Mouse (Mus musculus): ENCODE data around the gene Spire2. TPM values are rescaled to one million over a fixed set of nuclear protein-coding genes. Genes with fewer than 3 reads are reported as not detected.

Gene Spire2
- polyA plus RNA-seq, 1 experiment from 2014 or later: 0.95 TPM

DNA sequence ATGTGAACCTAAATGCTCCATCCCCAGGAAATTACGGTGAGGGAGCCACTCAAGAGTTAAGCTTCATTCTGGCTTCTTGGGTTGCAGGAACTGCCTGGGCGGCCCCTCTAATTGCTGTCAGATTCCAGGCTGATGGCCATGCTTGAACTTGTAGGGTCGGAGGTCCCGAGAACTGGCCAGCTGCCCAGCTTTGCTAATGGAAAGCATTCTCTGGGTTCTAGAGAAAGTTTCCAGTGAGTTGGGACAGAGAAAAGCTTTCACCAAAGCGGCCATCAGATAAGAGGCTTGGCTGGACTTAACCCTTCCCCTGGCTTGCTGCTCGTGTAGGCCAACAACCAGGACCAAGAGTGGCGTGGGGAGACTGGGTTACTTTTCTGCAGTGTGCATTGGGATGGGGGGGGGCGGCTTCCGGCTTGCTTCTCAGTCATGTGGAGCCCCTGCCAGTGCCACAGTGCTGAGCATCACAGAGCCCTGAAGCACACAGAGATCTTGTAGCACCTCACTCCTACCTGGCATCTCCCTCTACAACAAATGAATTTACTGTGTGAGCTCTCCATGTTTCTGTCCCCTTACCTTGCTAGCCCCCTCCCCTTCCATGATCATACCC, 15.8 kb downstream of the Spire2 start:
- Histone ChIP-seq H3K36me3 (ENCODE audit: control insufficient read depth, insufficient read depth, low read length) (no peaks in the 10 kb centered on the region), H3K9ac (ENCODE audit: low read length) (no peak overlapping the region), H3K27me3 (ENCODE audit: control insufficient read depth, insufficient read depth, low read length) (no peaks in the 10 kb centered on the region), H3K4me3 (ENCODE audit: low read depth, low read length) (no peak overlapping the region), H3K4me2 (ENCODE audit: low read depth, severe bottlenecking) (no peak overlapping the region), H3K27ac (replicated peaks; ENCODE audit: low read depth, low read length) (no peak overlapping the region), H3K9me3 (ENCODE audit: control insufficient read depth, low read length) (no peaks in the 10 kb centered on the region), H3K4me1 (ENCODE audit: control insufficient read depth, insufficient read depth, low read length) (no peaks in the 10 kb centered on the region; the same call in 1 of the 2 replicates)
- peak; percentile 30 for DNase-seq (ENCODE audit: low spot score)
- 41% methylated on average over 9 of the region's 9 CpGs for WGBS
- no peak for ATAC-seq (ENCODE audit: insufficient number of reproducible peaks, low FRiP score, low TSS enrichment, low read depth)

DNA sequence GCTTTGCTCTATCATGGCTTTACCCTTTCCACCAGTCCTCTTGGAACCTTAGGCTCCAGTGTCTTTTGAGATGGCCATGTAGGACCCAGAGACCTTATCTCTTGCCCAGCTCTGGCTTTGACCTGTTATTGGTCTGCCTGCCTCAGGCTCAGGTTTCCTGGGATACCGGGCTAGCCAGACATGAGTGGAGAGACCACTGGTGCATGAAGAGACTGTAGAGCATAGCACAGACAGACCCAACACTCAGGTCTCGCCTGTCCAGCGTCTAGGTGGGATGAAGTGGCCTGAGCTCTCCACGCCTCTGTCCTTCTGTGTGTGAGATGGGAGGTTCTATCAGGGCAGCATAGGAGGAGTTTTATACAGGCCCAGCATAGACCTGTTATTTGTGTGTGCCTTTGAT, 16.6 kb downstream of the Spire2 start:
- H3K27me3 ChIP-seq (ENCODE audit: control insufficient read depth, insufficient read depth, low read length): no peaks in the 10 kb centered on the region
- H3K4me2 ChIP-seq (ENCODE audit: low read depth, severe bottlenecking): no peak overlapping the region
- no peaks in the 10 kb centered on the region for H3K36me3 ChIP-seq (ENCODE audit: control insufficient read depth, insufficient read depth, low read length)
- no peak for ATAC-seq (ENCODE audit: insufficient number of reproducible peaks, low FRiP score, low TSS enrichment, low read depth)
- H3K9me3 ChIP-seq (ENCODE audit: control insufficient read depth, low read length): no peaks in the 10 kb centered on the region
- no peak overlapping the region for H3K4me3 ChIP-seq (ENCODE audit: low read depth, low read length)
- H3K4me1 ChIP-seq (ENCODE audit: control insufficient read depth, insufficient read depth, low read length): no peaks in the 10 kb centered on the region; the same call in 1 of the 2 replicates
- H3K9ac ChIP-seq (ENCODE audit: low read length): no peak overlapping the region
- no peak for DNase-seq (ENCODE audit: low spot score)
- H3K27ac ChIP-seq (replicated peaks; ENCODE audit: low read depth, low read length): no peak overlapping the region
- WGBS: 86% methylated on average over 4 of the region's 4 CpGs

DNA sequence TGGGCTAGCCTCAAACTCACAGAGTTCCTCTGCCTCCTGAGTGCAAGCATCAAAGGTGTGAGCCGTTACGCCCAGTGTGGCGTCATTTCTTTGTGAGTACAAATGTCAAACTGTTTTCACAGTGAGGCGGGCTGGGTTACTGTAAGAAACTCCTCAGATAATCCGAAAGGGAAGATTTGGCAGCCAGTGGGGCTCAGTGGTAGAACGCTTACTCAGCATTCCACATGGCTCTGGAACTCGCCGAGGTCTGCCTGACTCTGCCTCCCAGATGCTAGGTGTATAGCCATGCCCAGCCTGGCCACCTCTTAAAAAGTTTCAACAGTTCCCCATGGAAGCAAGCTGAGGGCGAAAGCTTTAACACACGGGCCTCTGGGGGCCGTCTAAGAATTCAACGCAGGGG, 19.6 kb downstream of the Spire2 start:
- ATAC-seq (ENCODE audit: insufficient number of reproducible peaks, low FRiP score, low TSS enrichment, low read depth) (no peak), DNase-seq (ENCODE audit: low spot score) (no peak)
- WGBS: 86% methylated on average over 12 of the region's 12 CpGs
- no peak overlapping the region for H3K9ac ChIP-seq (ENCODE audit: low read length)
- H3K4me3 ChIP-seq (ENCODE audit: low read depth, low read length): no peak overlapping the region
- no peak overlapping the region for H3K4me2 ChIP-seq (ENCODE audit: low read depth, severe bottlenecking)
- no peaks in the 10 kb centered on the region for H3K9me3 ChIP-seq (ENCODE audit: control insufficient read depth, low read length)
- no peaks in the 10 kb centered on the region for H3K27me3 ChIP-seq (ENCODE audit: control insufficient read depth, insufficient read depth, low read length)
- H3K27ac ChIP-seq (replicated peaks; ENCODE audit: low read depth, low read length): no peak overlapping the region
- H3K36me3 ChIP-seq (ENCODE audit: control insufficient read depth, insufficient read depth, low read length): no peaks in the 10 kb centered on the region
- no peaks in the 10 kb centered on the region; the same call in 1 of the 2 replicates for H3K4me1 ChIP-seq (ENCODE audit: control insufficient read depth, insufficient read depth, low read length)

DNA sequence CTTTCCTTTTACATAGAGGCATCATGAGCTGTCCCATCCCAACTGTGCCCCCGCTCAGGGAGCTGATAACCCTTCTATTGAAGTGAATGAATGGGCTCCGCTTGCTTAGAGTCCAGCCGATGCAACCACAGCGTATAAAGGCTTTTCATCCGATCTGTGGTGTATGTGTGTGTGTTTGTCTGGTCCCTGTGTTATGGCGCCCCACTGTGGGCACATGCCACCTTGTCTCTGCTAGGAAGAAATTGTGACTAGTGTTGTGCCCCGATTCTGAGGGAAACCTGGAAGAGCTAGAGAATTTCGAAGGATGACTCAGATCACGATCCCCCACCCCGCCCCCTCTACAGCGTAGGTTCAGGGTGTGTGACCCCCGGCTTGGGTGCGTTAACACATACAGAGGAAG, 20.3 kb downstream of the Spire2 start:
- Histone ChIP-seq H3K27me3 (ENCODE audit: control insufficient read depth, insufficient read depth, low read length) (no peaks in the 10 kb centered on the region), H3K4me3 (ENCODE audit: low read depth, low read length) (no peak overlapping the region), H3K36me3 (ENCODE audit: control insufficient read depth, insufficient read depth, low read length) (no peaks in the 10 kb centered on the region), H3K4me2 (ENCODE audit: low read depth, severe bottlenecking) (no peak overlapping the region), H3K9me3 (ENCODE audit: control insufficient read depth, low read length) (no peaks in the 10 kb centered on the region), H3K27ac (replicated peaks; ENCODE audit: low read depth, low read length) (no peak overlapping the region), H3K9ac (ENCODE audit: low read length) (no peak overlapping the region), H3K4me1 (ENCODE audit: control insufficient read depth, insufficient read depth, low read length) (no peaks in the 10 kb centered on the region; the same call in 1 of the 2 replicates)
- no peak for ATAC-seq (ENCODE audit: insufficient number of reproducible peaks, low FRiP score, low TSS enrichment, low read depth)
- WGBS: 66% methylated on average over 13 of the region's 13 CpGs
- peak; percentile 42 for DNase-seq (ENCODE audit: low spot score)

DNA sequence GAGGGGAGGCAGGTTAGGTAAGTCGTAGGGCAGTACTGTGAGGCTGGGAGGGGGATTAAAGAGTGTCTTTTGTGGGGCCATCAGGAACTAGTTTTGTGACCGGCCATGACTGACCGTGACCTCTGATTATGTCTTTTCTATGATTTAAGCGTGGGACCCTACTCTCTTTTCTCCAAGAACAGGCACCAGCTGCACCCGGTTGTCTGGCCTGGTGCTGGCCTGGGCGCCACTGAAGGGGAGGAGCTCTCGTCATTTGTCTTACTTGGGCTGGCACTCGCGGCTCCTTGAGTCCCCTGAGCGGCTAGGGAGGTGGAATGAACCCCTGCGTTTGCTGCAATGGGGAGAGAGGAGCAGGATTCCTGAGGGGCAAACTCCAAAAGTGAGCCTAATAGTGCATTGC, 20.7 kb downstream of the Spire2 start:
- no peak overlapping the region for H3K27ac ChIP-seq (replicated peaks; ENCODE audit: low read depth, low read length)
- H3K36me3 ChIP-seq (ENCODE audit: control insufficient read depth, insufficient read depth, low read length): no peaks in the 10 kb centered on the region
- H3K4me2 ChIP-seq (ENCODE audit: low read depth, severe bottlenecking): no peak overlapping the region
- H3K9me3 ChIP-seq (ENCODE audit: control insufficient read depth, low read length): no peaks in the 10 kb centered on the region
- H3K4me1 ChIP-seq (ENCODE audit: control insufficient read depth, insufficient read depth, low read length): no peaks in the 10 kb centered on the region; the same call in 1 of the 2 replicates
- 35% methylated on average over 11 of the region's 11 CpGs for WGBS
- H3K4me3 ChIP-seq (ENCODE audit: low read depth, low read length): no peak overlapping the region
- no peak for ATAC-seq (ENCODE audit: insufficient number of reproducible peaks, low FRiP score, low TSS enrichment, low read depth)
- no peaks in the 10 kb centered on the region for H3K27me3 ChIP-seq (ENCODE audit: control insufficient read depth, insufficient read depth, low read length)
- DNase-seq (ENCODE audit: low spot score): no peak
- H3K9ac ChIP-seq (ENCODE audit: low read length): no peak overlapping the region

DNA sequence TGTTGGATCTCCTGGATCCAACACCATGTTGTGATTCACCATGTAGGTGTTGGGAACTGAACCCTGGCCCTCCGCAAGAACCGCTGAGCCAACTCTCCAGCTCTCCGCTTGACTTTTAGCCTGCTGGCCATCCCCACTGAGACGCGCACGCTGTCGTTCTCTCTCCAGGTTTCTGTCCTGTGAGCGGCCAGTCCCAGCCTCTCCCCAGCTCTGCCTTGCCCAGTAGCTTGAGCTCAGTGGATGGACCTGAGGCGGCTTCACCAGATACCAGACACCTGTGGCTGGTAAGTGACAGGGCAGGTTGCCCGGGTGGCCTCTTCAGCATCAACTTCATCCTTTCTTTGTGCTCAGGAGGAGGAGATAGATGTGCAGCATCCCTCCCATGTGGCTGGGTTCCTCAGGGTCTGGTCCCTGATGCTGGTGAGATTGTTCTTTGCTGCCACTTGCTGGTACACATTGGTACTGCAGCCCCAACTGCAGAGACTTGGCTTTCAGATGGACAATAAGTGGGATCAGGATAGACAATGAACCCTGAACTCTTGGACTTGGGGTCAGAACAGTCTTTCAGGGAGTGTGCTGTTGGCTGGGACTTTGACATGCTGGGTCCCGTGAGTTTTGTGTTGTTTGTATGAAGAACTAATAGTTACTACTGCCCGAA, 28.7 kb downstream of the Spire2 start:
- H3K9me3 ChIP-seq (ENCODE audit: control insufficient read depth, low read length): no peaks in the 10 kb centered on the region
- H3K4me3 ChIP-seq (ENCODE audit: low read depth, low read length): no peak overlapping the region
- no peak overlapping the region for H3K4me2 ChIP-seq (ENCODE audit: low read depth, severe bottlenecking)
- ATAC-seq (ENCODE audit: insufficient number of reproducible peaks, low FRiP score, low TSS enrichment, low read depth) (0 out of 2 replicates have a peak, but pooled peaks have one; percentile 21), DNase-seq (ENCODE audit: low spot score) (peak; percentile 90)
- no peak overlapping the region for H3K9ac ChIP-seq (ENCODE audit: low read length)
- H3K27me3 ChIP-seq (ENCODE audit: control insufficient read depth, insufficient read depth, low read length): no peaks in the 10 kb centered on the region
- WGBS: 60% methylated on average over 12 of the region's 12 CpGs
- no peaks in the 10 kb centered on the region for H3K4me1 ChIP-seq (ENCODE audit: control insufficient read depth, insufficient read depth, low read length)
- H3K36me3 ChIP-seq (ENCODE audit: control insufficient read depth, insufficient read depth, low read length): no peaks in the 10 kb centered on the region
- H3K27ac ChIP-seq (replicated peaks; ENCODE audit: low read depth, low read length): no peak overlapping the region

DNA sequence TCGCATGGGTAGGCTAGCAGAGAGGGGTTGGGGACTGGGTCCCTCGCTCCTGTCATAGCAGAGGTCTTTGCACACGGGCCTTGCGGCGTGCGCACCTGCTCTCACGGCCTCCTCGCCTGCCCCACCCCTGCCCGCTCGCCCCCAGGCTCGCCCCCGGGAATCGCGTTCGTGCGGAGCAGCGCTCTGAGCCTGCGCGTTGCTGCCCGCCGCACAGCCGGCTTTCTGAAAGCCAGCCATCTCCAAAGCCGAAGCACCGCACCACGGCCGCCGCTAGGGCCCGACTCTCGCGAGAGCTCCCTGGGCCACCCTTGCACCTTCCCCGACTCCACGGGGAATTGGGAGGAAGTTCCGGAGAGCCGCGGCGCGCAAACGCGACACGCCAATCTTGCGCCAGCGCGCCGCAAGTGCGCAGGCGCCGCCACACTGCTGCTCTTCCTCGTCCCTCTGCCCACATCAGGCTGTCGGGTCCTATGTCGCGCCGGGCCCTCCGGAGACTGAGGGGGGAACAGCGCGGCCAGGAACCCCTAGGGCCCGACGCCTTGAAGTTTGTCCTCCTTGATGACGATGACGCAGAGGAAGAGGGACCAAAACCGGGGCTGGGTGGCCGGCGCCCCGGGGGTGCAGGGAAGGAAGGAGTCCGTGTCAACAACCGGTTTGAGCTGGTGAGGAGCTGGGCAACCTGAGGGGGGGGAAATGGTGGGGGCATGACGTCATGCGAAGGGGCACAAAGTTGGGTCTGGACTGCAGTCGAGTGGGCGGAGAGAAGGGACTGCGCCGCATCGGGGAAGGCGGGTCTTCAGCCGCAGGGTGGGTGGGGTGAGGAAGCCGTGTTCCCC, 41.1 kb downstream of the Spire2 start, which contains the start of gene Tcf25:
Gene Tcf25 (plus strand): TSS at position 351 of the 836 bp plus-strand sequence.
- Histone ChIP-seq H3K4me1 (ENCODE audit: control insufficient read depth, insufficient read depth, low read length) (0 out of 2 replicates have a peak, but pooled peaks cover 3% of the 10 kb centered on the region), H3K9ac (ENCODE audit: low read length) (peak within 1 kb of the TSS; percentile 82), H3K27me3 (ENCODE audit: control insufficient read depth, insufficient read depth, low read length) (no peaks in the 10 kb centered on the region), H3K4me2 (ENCODE audit: low read depth, severe bottlenecking) (peak within 1 kb of the TSS; percentile 77), H3K36me3 (ENCODE audit: control insufficient read depth, insufficient read depth, low read length) (peaks cover 2% of the 10 kb centered on the region; the same call in 1 of the 2 replicates), H3K27ac (replicated peaks; ENCODE audit: low read depth, low read length) (peak within 1 kb of the TSS; percentile 91), H3K9me3 (ENCODE audit: control insufficient read depth, low read length) (no peaks in the 10 kb centered on the region), H3K4me3 (ENCODE audit: low read depth, low read length) (peak within 1 kb of the TSS; percentile 78)
- ATAC-seq (ENCODE audit: insufficient number of reproducible peaks, low FRiP score, low TSS enrichment, low read depth): peak; percentile 83
- WGBS: under 1% methylated on average over 75 of the region's 75 CpGs
- DNase-seq (ENCODE audit: low spot score): peak; percentile 98

DNA sequence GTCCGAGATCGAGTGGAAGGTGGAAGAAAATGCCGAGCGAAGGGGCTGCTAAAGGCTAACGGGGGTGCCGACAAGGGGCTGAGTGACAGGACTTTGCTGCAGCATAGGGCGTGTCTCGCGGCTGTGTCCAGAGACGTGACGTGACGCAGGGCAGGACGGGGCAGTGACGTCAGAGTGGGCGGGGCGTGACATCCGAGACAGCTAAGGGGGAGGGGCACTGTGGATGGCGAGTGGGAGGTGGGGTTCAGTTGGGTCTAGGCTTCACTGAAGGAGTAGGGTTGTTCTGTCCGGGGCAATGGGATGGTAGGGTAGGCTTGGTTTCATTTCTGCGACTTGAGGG, 41.7 kb downstream of the Spire2 start:
- peaks cover 2% of the 10 kb centered on the region; the same call in 1 of the 2 replicates for H3K36me3 ChIP-seq (ENCODE audit: control insufficient read depth, insufficient read depth, low read length)
- peak overlapping the region; percentile 91 for H3K27ac ChIP-seq (replicated peaks; ENCODE audit: low read depth, low read length)
- H3K9me3 ChIP-seq (ENCODE audit: control insufficient read depth, low read length): no peaks in the 10 kb centered on the region
- peak; percentile 83 for ATAC-seq (ENCODE audit: insufficient number of reproducible peaks, low FRiP score, low TSS enrichment, low read depth)
- H3K4me2 ChIP-seq (ENCODE audit: low read depth, severe bottlenecking): peak overlapping the region; percentile 77
- WGBS: 0% methylated on average over 20 of the region's 20 CpGs
- H3K4me3 ChIP-seq (ENCODE audit: low read depth, low read length): peak overlapping the region; percentile 78
- 0 out of 2 replicates have a peak, but pooled peaks cover 3% of the 10 kb centered on the region for H3K4me1 ChIP-seq (ENCODE audit: control insufficient read depth, insufficient read depth, low read length)
- no peaks in the 10 kb centered on the region for H3K27me3 ChIP-seq (ENCODE audit: control insufficient read depth, insufficient read depth, low read length)
- peak overlapping the region; percentile 82 for H3K9ac ChIP-seq (ENCODE audit: low read length)
- peak; percentile 97 for DNase-seq (ENCODE audit: low spot score)
